15 mouse cellular contexts compared by ENCODE assay signal in the genomic region with DNA sequence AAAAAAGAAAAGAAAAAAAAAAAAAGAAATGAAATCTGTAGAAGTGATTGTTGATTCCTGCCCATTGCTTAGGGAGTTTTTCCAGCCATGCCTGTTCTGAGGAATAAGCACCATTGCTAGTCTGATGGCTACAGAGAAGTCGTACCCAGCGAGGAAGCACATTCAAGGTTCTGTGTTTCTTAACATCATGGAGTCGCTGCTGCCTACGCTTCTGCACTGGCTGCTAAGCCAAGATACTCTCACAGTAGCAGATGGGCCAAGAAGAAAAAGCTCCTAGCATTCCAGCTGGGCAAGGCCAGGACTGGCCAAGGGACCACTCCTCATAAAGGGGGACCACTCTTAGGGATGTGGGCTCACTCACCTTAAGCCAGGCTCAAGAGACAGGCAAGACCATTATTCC.
"Had no signal": no experiment of that assay in that cellular context is flagged by ENCODE, and none has a peak within 500 bp of the region (broad histone marks: within the 10 kb centered on the region; RNA-seq: fewer than 3 reads in every experiment).

No protein-coding gene starts in this region.

- H3K4me1 ChIP-seq: stomach, embryonic 15.5 days had no signal

- H3K4me3 ChIP-seq: kidney, embryonic 15.5 days; limb, embryonic 15.5 days; megakaryocyte, embryonic 14.5 days; stomach, embryonic 15.5 days had no signal

- H3K4me2 ChIP-seq: kidney, embryonic 15.5 days; midbrain, embryonic 11.5 days; stomach, embryonic 15.5 days had no signal

- DNase-seq: kidney, adult 2 months; kidney, postnatal 14 days; lung, adult 2 months; lung, postnatal 4 days; right cerebral cortex, postnatal 14 days; thymus, adult 2 months; thymus, postnatal 25 days had no signal

- H3K27me3 ChIP-seq: kidney, embryonic 15.5 days; limb, embryonic 15.5 days; megakaryocyte, embryonic 14.5 days; stomach, embryonic 15.5 days had no signal

- H3K27ac ChIP-seq: kidney, embryonic 15.5 days; liver, embryonic 14.5 days; stomach, embryonic 15.5 days had no signal

- H3K9ac ChIP-seq: kidney, embryonic 15.5 days; limb, embryonic 15.5 days; liver, embryonic 14.5 days; stomach, embryonic 15.5 days had no signal

- H3K36me3 ChIP-seq: kidney, embryonic 15.5 days; limb, embryonic 15.5 days; stomach, embryonic 15.5 days had no signal

- H3K9me3 ChIP-seq: kidney, embryonic 15.5 days; limb, embryonic 15.5 days; megakaryocyte, embryonic 14.5 days; stomach, embryonic 15.5 days had no signal

- ATAC-seq: lung, postnatal 0 days; midbrain, embryonic 16.5 days had no signal
